Mouse (Mus musculus) MEL (cell line): ENCODE measurements at regions not wholly inside any gene's neighbourhood (a gene's known extent, or its start where the extent isn't known, plus 50 kb on each side); places are given as distances from the start of the nearest gene placed in this dataset.

Source experiments
- CHD1 ChIP-seq: IDR thresholded peaks from 2 replicates; pipeline ENCODE4 v1.6.1; 2012; ENCODE audit warnings: low read depth, mild to moderate bottlenecking, inconsistent platforms, low read length, improper control_type of control experiment
- CTCF ChIP-seq, 3 experiments: IDR thresholded peaks in 2 of 3; conservative IDR thresholded peaks in 1 of 3; 2 replicates each; pipeline ENCODE4 v1.5.1; 2011 to 2012; ENCODE audit warnings: low read length in 3 of 3, low read depth in 2 of 3, mild to moderate bottlenecking in 2 of 3, improper control_type of control experiment in 1 of 3, inconsistent platforms in 1 of 3, mixed read lengths in 1 of 3, moderate library complexity in 1 of 3; ENCODE audit not compliant: control insufficient read depth in 1 of 3, insufficient read depth in 1 of 3, poor library complexity in 1 of 3, severe bottlenecking in 1 of 3
- GATA1 ChIP-seq: IDR thresholded peaks from 2 replicates; pipeline ENCODE4 v1.6.1; 2011; ENCODE audit warnings: low read depth, low read length, improper control_type of control experiment
- MAX ChIP-seq: IDR thresholded peaks from 2 replicates; pipeline ENCODE4 v1.6.1; 2011; ENCODE audit warnings: low read length, improper control_type of control experiment
- NELFE ChIP-seq: IDR thresholded peaks from 2 replicates; pipeline ENCODE4 v1.6.1; 2011; ENCODE audit warnings: low read depth, low read length, improper control_type of control experiment
- NRF1 ChIP-seq: IDR thresholded peaks from 2 replicates; pipeline ENCODE4 v1.6.1; 2014; ENCODE audit warnings: low read depth, mild to moderate bottlenecking, inconsistent platforms, low read length, improper control_type of control experiment, moderate library complexity; ENCODE audit not compliant: poor library complexity, insufficient read depth, severe bottlenecking
- POLR2A ChIP-seq, 2 experiments: IDR thresholded peaks; 2 replicates each; pipeline ENCODE4 v1.6.1; 2011 to 2012; ENCODE audit warnings: low read length in 2 of 2, mild to moderate bottlenecking in 2 of 2, control low read depth in 1 of 2, improper control_type of control experiment in 1 of 2, low read depth in 1 of 2, moderate library complexity in 1 of 2; ENCODE audit not compliant: control insufficient read depth in 1 of 2, insufficient read depth in 1 of 2, poor library complexity in 1 of 2
- TBP ChIP-seq: IDR thresholded peaks from 2 replicates; pipeline ENCODE4 v1.8.0; 2011; ENCODE audit warnings: low read depth, low read length, improper control_type of control experiment
- UBTF ChIP-seq: IDR thresholded peaks from 2 replicates; pipeline ENCODE4 v1.6.1; 2012; ENCODE audit warnings: low read depth, mild to moderate bottlenecking, inconsistent platforms, low read length, improper control_type of control experiment, moderate library complexity, borderline replicate concordance; ENCODE audit not compliant: insufficient read depth
- USF1 ChIP-seq: IDR thresholded peaks from 2 replicates; pipeline ENCODE4 v1.6.1; 2014; ENCODE audit warnings: low read depth, mild to moderate bottlenecking, inconsistent platforms, low read length, improper control_type of control experiment, moderate library complexity
- ZMIZ1 ChIP-seq: IDR thresholded peaks from 2 replicates; pipeline ENCODE4 v1.6.1; 2012; ENCODE audit warnings: low read depth, mild to moderate bottlenecking, inconsistent platforms, low read length, improper control_type of control experiment, moderate library complexity
- ZNF384 ChIP-seq: IDR thresholded peaks from 2 replicates; pipeline ENCODE4 v1.6.1; 2012; ENCODE audit warnings: low read depth, mild to moderate bottlenecking, inconsistent platforms, low read length, improper control_type of control experiment

DNA sequence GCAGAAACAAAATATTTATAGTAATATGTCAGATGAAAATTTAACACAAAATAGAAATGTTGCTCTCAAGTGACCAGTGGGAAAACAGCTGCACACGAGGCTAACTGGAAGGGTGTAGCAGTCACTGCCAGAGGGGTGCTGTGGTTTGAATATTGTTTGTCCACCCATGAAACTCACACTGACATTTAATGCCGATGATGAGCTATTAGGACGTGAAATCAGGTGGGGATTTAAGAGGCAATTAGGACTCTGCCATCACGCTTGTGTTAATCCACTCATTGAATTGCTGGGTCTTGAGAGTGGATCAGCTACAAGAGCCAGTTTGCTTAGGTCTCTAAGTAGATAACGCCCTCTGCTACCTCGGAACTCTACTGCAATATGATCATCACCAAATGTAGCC, 114.3 kb upstream of the Slc1a3 start:
- no peak for TF ChIP-seq CTCF (IDR thresholded peaks at IDR 0.05 in 2 of 3, conservative IDR thresholded peaks at IDR 0.05 in 1 of 3; ENCODE audit: control insufficient read depth in 1 of 3, insufficient read depth in 1 of 3, low read depth in 2 of 3, low read length in 3 of 3, poor library complexity in 1 of 3, severe bottlenecking in 1 of 3)
- no peak for TF ChIP-seq TBP
- TF ChIP-seq POLR2A (IDR thresholded peaks at IDR 0.05; ENCODE audit: control insufficient read depth in 1 of 2, insufficient read depth in 1 of 2, low read depth in 1 of 2, low read length in 2 of 2, poor library complexity in 1 of 2): no peak
- no peak for TF ChIP-seq UBTF
- no peak for TF ChIP-seq MAX
- TF ChIP-seq ZNF384: no peak
- TF ChIP-seq CHD1: no peak
- TF ChIP-seq NRF1: no peak
- no peak for TF ChIP-seq NELFE
- TF ChIP-seq ZMIZ1: no peak
- TF ChIP-seq GATA1: no peak
- TF ChIP-seq USF1: no peak
